Mouse (Mus musculus): ENCODE measurements at regions not wholly inside any gene's neighbourhood (a gene's known extent, or its start where the extent isn't known, plus 50 kb on each side); places are given as distances from the start of the nearest gene placed in this dataset.
"Not testable (repeated sequence)": the region's sequence is repeated elsewhere in the genome, so short reads cannot be mapped to it uniquely, and the experiment has no call there.

GRCm38 (mm10) chr14:58321234-58321633, 250.9 kb downstream of the Fgf9 start:
- DNase-seq: no peak

GRCm38 (mm10) chr14:58317640-58318039, 247.3 kb downstream of the Fgf9 start:
- DNase-seq: no peak

- peak; percentile 21 for DNase-seq
Measured at GRCm38 (mm10) chr14:58317231-58317630, 246.9 kb downstream of the Fgf9 start.

- no peak for DNase-seq
Measured at GRCm38 (mm10) chr14:58307695-58308094, 237.3 kb downstream of the Fgf9 start.

- DNase-seq: peak; percentile 22
Measured at GRCm38 (mm10) chr14:58306832-58307521, 236.6 kb downstream of the Fgf9 start.

GRCm38 (mm10) chr14:58300411-58300887, 230.1 kb downstream of the Fgf9 start:
- no peak for DNase-seq

GRCm38 (mm10) chr14:58286007-58286525, 215.7 kb downstream of the Fgf9 start:
- DNase-seq: no peak

GRCm38 (mm10) chr14:58282708-58283290, 212.5 kb downstream of the Fgf9 start:
- DNase-seq: no peak

GRCm38 (mm10) chr14:58282264-58282663, 211.9 kb downstream of the Fgf9 start:
- no peak for DNase-seq

- DNase-seq: not testable (repeated sequence)
Measured at GRCm38 (mm10) chr14:58274440-58274839, 204.1 kb downstream of the Fgf9 start.

- DNase-seq: no peak
Measured at GRCm38 (mm10) chr14:58273693-58274419, 203.5 kb downstream of the Fgf9 start.

GRCm38 (mm10) chr14:58265373-58265772, 195.0 kb downstream of the Fgf9 start:
- DNase-seq: no peak

- no peak for DNase-seq
Measured at GRCm38 (mm10) chr14:58264401-58264800, 194.1 kb downstream of the Fgf9 start.

GRCm38 (mm10) chr14:58253369-58253968, 183.1 kb downstream of the Fgf9 start:
- DNase-seq: peak; percentile 58

GRCm38 (mm10) chr14:58225869-58226268, 155.5 kb downstream of the Fgf9 start:
- DNase-seq: no peak

GRCm38 (mm10) chr14:58224419-58224818, 154.1 kb downstream of the Fgf9 start:
- DNase-seq: no peak

GRCm38 (mm10) chr14:58208401-58208800, 138.1 kb downstream of the Fgf9 start:
- no peak for DNase-seq

- no peak for DNase-seq
Measured at GRCm38 (mm10) chr14:58202607-58203295, 132.4 kb downstream of the Fgf9 start.

GRCm38 (mm10) chr14:58189948-58190347, 119.6 kb downstream of the Fgf9 start:
- no peak for DNase-seq

- no peak for DNase-seq
Measured at GRCm38 (mm10) chr14:58182869-58183268, 112.5 kb downstream of the Fgf9 start.

- no peak for DNase-seq
Measured at GRCm38 (mm10) chr14:58180724-58181123, 110.4 kb downstream of the Fgf9 start.

- DNase-seq: no peak
Measured at GRCm38 (mm10) chr14:58175651-58176363, 105.5 kb downstream of the Fgf9 start.

Data from retina, postnatal 1 day (tissue).